Mouse (Mus musculus) right cerebral cortex, postnatal 10 days (tissue): ENCODE data around the gene Pald1.

ENCODE experiments used
- DNase-seq, 2 experiments: peaks; one replicate each; pipeline ENCODE4 v3.0.0; 2021; ENCODE audit warnings: low spot score in 2 of 2

The Pald1 gene

DNA sequence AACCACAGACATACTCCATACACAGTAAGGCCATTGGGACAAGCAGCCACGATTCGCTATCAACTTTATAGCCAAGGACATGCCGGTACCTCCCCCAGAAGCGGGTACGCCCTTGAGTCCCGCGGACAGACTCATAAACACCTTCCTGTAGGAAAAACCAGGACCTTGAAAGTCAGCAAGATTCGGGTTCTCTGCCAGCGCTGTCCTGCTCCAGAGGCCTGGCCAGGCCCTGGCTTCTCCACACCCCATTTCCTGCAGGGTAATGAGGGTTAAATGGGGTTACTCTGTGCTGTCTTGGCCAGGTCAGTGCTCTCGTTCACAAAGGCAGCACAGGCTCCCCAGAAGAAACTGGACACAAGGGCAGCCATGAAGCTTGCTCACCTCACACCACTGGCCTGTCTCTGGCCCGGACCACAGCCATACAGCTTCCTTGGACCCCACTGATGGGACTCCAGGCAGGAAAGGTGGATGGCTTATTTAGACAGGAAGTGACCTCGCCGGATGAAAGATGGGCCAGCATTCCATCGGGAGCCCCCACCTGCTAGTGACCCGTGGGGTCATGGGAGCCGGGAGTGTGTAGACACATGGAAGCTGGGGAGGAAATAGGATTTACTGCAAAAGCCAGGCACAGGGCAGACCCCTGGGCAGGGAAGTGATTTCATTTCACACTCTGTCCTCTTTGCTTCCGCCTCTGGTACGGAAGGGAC lies 12.9 kb downstream of the Pald1 start:
- DNase-seq = no peak

- DNase-seq = no peak
These were observed 13.6 kb downstream of the Pald1 start for GRCm38 (mm10) chr10:61369755-61370154.

DNA sequence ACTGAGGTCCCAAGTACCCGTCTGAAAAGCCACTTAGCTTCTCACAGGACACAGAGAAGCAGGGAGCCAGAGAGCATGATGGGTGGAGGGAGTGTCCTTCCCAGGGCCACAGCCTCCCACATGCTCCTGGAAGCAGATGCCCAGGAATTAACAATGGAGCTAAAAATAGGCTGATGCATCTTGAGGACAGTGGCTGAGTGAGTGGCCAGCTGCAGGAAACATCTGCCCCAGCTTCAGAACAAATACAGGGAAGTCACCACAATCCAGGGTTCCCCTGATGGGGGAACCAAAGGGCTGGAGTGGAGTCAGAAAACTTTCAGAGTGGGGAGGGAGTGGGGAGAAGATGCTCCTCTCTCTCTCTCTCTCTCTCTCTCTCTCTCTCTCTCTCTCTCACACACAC lies 17.4 kb downstream of the Pald1 start:
- DNase-seq = no peak

- no peak for DNase-seq
These were observed 18.9 kb downstream of the Pald1 start for GRCm38 (mm10) chr10:61364431-61364830.

GRCm38 (mm10) chr10:61362992-61363391 lies 20.3 kb downstream of the Pald1 start:
- DNase-seq = no peak

DNA sequence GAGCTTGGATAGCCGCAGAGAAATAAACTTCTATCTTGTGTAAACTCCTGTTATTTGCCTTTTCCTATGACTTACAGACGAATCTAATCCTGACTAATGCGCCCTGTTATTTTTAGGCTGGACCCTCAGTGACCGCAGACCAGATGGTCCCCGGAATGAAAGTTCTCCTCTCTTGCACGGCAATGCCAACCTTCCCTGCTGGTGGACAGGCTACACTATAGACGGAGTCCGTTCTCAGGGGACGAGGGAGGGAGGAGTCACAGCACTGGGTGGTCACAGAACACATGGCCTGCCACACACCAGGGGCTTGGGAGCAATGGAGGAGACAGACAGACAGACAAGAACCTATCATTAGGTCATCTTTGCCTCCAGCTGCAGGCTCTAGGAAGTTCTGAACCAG lies 20.8 kb downstream of the Pald1 start:
- DNase-seq = no peak

GRCm38 (mm10) chr10:61360667-61361066 lies 22.7 kb downstream of the Pald1 start:
- DNase-seq = no peak

DNA sequence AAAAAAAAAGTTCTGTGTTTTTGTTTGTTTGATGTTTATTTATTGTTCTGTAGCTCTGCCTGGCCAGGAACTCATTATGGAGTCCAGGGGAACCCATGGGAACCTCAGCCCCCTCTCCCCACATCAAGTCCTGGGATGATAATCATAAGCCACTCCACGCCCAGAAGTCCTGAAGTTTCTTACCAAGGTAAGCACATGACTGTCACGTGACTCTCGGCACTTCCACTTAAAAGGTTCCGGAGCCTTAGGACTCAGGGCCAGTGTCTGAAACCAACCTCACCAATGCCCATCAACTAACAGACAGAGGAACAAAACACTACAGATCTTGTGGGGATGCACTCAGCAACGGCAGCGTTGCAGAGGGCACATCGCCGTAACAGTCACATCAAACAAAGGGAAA lies 23.9 kb downstream of the Pald1 start:
- DNase-seq = no peak

GRCm38 (mm10) chr10:61357658-61358057 lies 25.7 kb downstream of the Pald1 start:
- DNase-seq = no peak

DNA sequence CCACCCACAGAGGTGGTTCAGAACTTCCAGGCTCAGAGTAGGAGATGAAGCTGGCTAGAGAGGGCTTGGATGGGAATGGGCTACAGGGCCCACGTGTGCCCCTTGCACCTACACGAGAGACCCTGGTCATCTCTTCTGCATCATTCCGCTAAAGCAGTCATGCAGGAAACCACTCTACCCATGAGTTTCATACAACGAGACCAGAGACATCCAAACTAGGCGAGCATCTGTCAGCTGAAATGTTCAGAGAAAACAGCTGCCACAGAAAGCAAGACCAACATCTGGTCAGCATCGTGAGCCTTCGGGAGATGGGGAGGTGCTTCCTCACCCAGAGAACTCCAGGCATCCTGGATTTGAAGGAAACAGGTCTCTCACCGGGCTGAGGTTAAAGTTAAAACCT lies 26.8 kb downstream of the Pald1 start:
- no peak for DNase-seq

GRCm38 (mm10) chr10:61356095-61356494 lies 27.2 kb downstream of the Pald1 start:
- no peak for DNase-seq

DNA sequence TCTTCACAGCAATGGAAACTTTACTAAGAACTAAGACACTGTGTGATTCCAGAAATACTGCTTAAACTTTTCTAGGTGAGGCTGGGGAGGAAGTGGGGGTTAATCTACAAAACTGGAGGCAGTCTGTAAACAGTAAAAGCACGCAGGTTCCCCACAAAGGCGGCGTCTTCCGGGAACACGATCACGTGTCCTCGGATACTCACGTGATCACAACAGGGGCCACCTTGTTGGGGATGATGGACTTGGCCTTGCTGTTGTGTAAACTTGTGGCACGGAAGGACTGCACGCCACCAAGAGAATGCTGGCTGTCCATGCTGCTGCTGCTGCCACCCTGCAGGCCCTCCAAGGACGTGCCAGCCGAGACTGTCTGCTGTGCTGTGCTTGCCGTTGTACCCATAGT lies 27.7 kb downstream of the Pald1 start:
- DNase-seq = no peak

- no peak for DNase-seq
These were observed 32.1 kb downstream of the Pald1 start for GRCm38 (mm10) chr10:61351216-61351615.

GRCm38 (mm10) chr10:61346374-61346773 lies 37.0 kb downstream of the Pald1 start:
- no peak for DNase-seq

DNA sequence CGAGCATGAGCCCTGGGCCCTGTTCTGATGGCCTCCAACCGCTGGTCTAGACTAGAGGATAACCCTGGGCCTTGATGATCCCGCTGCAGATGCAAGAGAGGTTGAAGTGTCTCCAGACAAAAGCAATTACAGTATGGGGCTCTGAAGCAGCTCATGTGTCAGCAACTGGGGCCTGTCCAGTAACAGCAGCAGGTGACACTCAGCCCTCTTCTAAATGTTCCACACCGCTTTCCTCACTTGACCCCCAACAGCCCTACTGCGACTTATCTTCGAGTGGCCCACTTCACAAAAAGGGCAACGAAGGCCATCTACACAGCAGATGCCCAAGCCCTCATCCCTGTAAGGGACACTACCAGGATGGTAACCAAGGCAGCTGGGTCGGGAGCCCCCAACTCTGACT lies 38.2 kb downstream of the Pald1 start:
- DNase-seq = no peak

DNA sequence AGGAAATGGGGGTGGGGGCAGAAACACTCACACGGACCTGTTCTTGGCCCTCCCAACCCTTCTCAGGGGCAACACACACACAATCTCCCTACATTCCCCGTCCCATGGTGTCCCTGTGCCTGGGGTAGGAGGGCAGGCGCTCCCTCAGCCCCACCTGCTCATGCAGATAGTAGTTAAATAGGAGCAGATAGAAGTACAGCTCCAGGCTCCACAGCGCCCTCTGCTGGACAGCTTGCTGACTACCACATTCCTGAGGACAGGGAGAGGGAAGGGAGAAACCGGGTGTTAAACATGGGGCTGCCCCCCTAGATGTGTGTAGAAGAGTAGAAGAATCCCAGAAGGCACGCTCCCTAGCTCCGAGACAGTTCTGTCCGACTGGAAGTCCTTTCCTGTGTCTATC lies 39.4 kb downstream of the Pald1 start:
- DNase-seq = peak in 1 of 2 experiments; percentile 48

DNA sequence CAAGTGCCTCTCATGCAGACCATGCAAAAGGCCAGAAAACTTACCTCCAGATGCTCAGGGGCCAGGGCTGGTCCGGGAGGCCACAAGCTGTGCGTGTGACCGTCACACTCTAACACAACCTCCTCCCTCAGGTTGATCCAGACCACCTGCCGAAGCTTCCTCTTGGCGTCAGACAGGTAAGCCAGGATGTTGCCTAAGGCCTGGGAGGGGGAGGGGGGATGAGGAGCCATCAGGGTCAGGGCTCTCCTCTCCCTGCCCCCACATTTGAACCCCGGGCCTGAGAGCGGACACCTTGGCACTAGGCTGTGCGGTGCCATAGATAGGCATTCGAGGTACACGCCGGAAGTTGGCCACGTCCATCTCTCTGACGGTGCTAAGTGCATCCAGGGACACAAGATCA lies 40.6 kb downstream of the Pald1 start:
- no peak for DNase-seq

DNA sequence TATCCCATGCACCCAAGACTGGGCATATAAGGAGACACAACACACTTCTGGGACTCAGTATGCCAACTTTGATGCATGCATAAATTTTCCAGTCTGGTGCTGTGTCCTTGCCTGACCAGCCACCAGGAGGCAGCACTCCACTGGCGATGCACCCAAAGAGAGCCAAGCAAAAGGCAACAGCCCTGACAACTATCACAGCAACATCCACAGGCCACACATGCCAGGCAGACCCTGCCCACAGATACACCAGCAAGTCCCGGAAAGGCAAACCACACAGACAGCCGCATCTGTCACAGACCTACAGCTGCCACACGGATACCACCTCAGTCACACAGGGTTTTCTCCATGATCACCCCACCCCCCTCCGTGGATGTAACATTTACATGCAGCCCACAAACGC lies 41.8 kb downstream of the Pald1 start:
- peak; percentile 78 to 87 for DNase-seq

DNA sequence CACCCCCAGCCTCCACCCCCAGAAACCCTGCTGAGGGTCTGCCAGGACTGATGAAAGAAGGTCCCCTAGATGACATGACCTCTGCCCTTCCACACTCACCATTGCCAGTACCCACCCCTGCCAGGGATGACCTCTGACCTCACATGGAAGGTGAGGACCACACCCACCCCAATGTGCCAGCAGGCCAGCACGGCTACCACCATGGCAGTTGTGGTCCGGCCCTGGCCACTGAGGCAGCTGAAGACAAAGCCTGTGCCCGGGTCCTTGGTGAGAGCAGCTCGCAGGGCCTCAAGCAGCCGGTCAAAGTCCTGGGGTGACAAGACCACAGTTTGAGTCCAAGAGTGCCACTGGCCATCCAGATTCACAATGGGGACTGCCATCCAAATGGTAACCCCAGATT lies 42.3 kb downstream of the Pald1 start:
- no peak for DNase-seq

- no peak for DNase-seq
These were observed 43.1 kb downstream of the Pald1 start for GRCm38 (mm10) chr10:61340247-61340646.

DNA sequence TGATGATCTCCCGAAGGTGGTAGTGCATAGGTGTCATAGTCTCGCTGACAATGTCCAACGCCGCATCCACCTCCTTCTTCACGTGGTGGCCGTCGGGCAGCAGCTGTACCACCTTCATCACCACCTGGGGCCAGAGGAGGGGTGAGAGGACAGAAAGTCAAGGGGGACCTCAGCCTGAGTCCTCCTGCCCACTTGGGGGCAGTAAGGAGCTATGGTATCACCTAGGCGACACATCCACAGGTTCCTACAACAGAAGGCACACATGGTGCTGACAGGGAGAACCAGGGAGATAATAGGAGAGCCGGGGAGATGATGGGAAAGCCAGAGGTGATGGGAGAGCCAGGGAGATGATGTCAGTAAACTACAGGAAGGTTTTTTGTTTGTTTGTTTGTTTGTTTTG lies 44.1 kb downstream of the Pald1 start:
- no peak for DNase-seq

DNA sequence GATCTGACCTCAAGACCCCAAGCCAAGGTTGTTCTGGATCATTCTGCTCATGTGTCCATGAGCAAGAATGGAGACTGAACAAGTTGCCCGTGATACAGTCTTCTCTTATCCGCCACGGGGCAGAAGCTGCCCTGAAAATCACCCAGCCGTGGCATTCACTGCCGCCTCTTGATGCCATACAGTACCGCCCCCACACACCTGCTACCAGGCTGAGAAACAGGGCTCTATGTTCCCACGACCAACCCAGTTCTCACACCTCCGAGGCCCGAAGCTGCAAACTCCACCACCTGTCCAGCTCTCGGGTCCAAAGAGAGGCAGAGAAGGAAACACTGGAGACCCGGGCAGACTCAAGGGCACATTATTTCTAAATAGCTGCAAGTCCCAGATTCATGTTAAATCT lies 45.7 kb downstream of the Pald1 start:
- DNase-seq = no peak

DNA sequence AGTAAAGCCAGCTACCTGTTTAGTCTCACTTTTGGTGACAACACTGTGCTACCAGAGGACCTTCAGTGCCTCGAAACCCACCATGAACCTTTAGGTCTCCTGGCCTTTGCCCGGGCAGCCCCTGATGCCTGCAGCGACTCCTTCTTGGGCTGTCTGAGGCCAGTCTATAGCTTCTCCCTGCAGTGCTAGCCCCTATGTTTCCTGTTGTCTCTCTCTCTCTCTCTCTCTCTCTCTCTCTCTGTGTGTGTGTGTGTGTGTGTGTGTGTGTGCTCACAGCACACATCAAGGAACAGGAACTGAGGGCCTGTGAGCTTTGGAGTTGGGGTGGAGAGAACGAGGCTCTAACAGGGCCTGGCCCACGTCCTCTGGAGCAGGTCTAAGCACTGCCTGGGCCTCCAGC lies 46.7 kb downstream of the Pald1 start:
- DNase-seq = no peak

DNA sequence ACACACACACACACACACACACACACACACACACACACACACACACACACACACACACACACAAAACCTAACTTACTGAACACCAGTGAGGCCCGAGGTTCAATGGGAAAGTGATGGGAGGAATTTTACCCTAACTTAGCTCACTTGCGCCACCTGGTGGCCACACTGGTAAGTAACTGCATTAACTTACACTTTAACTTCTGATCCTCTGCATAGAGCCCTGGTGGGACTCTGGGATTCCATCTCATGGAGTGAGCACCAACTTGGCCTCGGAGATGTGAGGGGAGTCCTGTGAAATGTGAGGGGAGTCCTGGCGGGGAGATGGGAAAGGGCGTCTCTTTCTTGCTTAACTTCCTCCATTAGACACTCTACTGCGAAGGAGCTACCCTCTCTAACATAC lies 47.2 kb downstream of the Pald1 start:
- peak; percentile 80 to 88 for DNase-seq
